In genomic region chr9:43744138-43744981, GRCm38 (mm10) we compare ENCODE assay signal across 8 mouse cellular contexts. TPM values are rescaled to one million over a fixed set of nuclear protein-coding genes. Genes with fewer than 3 reads are reported as not detected.
DNase-seq lines count a peak whose midpoint lies in the region; ATAC-seq and TF ChIP-seq lines count a peak whose summit lies in the region.

No protein-coding gene starts in this region.

- peak overlapping the region; percentile 86 for H3K4me2 ChIP-seq in forebrain, embryonic 11.5 days (ENCODE audit: low read depth, low read length, severe bottlenecking)
- peak overlapping the region; percentile 97 for H3K4me2 ChIP-seq in intestine, embryonic 15.5 days (replicated peaks)
- H3K4me2 ChIP-seq in stomach, postnatal 0 days (replicated peaks; ENCODE audit: low read depth), result peak overlapping the region; percentile 99

- peaks cover 10% of the 10 kb centered on the region; the same call in 1 of the 2 replicates for H3K4me1 ChIP-seq in thymus, adult 2 months (replicated peaks; ENCODE audit: control insufficient read depth, insufficient read depth, low read length)
- peaks cover 27% of the 10 kb centered on the region for H3K4me1 ChIP-seq in forebrain, embryonic 11.5 days (replicated peaks; ENCODE audit: control insufficient read depth, insufficient read depth, low read length)
- H3K4me1 ChIP-seq in intestine, embryonic 15.5 days (replicated peaks), result peaks cover 30% of the 10 kb centered on the region
- no peaks in the 10 kb centered on the region for H3K4me1 ChIP-seq in stomach, postnatal 0 days (replicated peaks; ENCODE audit: control insufficient read depth, insufficient read depth)

- no peak for TF ChIP-seq EP300 in stomach, postnatal 0 days (optimal IDR thresholded peaks at IDR 0.05)

- no peaks in the 10 kb centered on the region for H3K36me3 ChIP-seq in thymus, adult 2 months (ENCODE audit: control insufficient read depth, insufficient read depth, low read length)
- no peaks in the 10 kb centered on the region for H3K36me3 ChIP-seq in forebrain, embryonic 11.5 days (ENCODE audit: control insufficient read depth, insufficient read depth, low read length)
- no peaks in the 10 kb centered on the region for H3K36me3 ChIP-seq in intestine, embryonic 15.5 days
- H3K36me3 ChIP-seq in stomach, postnatal 0 days (ENCODE audit: control insufficient read depth, insufficient read depth, low read length), result no peaks in the 10 kb centered on the region

- TF ChIP-seq CTCF in thymus, adult 2 months (IDR thresholded peaks at IDR 0.05; ENCODE audit: borderline replicate concordance, control insufficient read depth, extremely low read depth, insufficient read depth, low read length, poor library complexity), result no peak
- no peak for TF ChIP-seq CTCF in stomach, postnatal 0 days (IDR thresholded peaks at IDR 0.05; ENCODE audit: low read depth)

- H3K4me3 ChIP-seq in thymus, adult 2 months (ENCODE audit: control insufficient read depth, insufficient read depth, low read length), result peak overlapping the region; percentile 58
- H3K4me3 ChIP-seq in forebrain, embryonic 11.5 days (ENCODE audit: low read depth, low read length), result peak overlapping the region; percentile 67
- H3K4me3 ChIP-seq in intestine, embryonic 15.5 days (replicated peaks), result peak overlapping the region; percentile 88
- peak overlapping the region; percentile 86 for H3K4me3 ChIP-seq in stomach, postnatal 0 days (ENCODE audit: low read depth, low read length)

- DNase-seq in thymus, adult 2 months, result peak; percentile 22
- DNase-seq in thymus, postnatal 10 days (ENCODE audit: low spot score in 2 of 2), result no peak
- DNase-seq in adrenal gland, postnatal 25 days, result peak; percentile 61
- peak; percentile 79 for DNase-seq in forebrain, embryonic 11.5 days (ENCODE audit: low spot score)
- peak; percentile 43 for DNase-seq in lung, postnatal 14 days
- DNase-seq in stomach, postnatal 0 days (ENCODE audit: low spot score), result peak; percentile 73
- no peak for DNase-seq in layer of hippocampus, adult 8-10 months (ENCODE audit: low spot score in 2 of 2)

- no peak for TF ChIP-seq POLR2A in thymus, adult 2 months (IDR thresholded peaks at IDR 0.05; ENCODE audit: control insufficient read depth, extremely low read depth, insufficient read depth, low read length, poor library complexity)

- ATAC-seq in forebrain, embryonic 11.5 days (replicated peaks; ENCODE audit: low FRiP score), result peak; percentile 11
- peak; percentile 75 for ATAC-seq in intestine, embryonic 15.5 days
- peak; percentile 65 for ATAC-seq in stomach, postnatal 0 days (ENCODE audit: low FRiP score, low TSS enrichment)

- H3K9ac ChIP-seq in forebrain, embryonic 11.5 days (ENCODE audit: low read length), result peak overlapping the region; percentile 91
- peak overlapping the region; percentile 86 for H3K9ac ChIP-seq in intestine, embryonic 15.5 days
- peak overlapping the region; percentile 79 for H3K9ac ChIP-seq in stomach, postnatal 0 days (ENCODE audit: low read length)

- peaks cover 22% of the 10 kb centered on the region for H3K27me3 ChIP-seq in thymus, adult 2 months (ENCODE audit: control insufficient read depth, insufficient read depth, low read length)
- no peaks in the 10 kb centered on the region for H3K27me3 ChIP-seq in forebrain, embryonic 11.5 days (ENCODE audit: control insufficient read depth, insufficient read depth, low read length)
- H3K27me3 ChIP-seq in intestine, embryonic 15.5 days (replicated peaks), result no peaks in the 10 kb centered on the region
- no peaks in the 10 kb centered on the region for H3K27me3 ChIP-seq in stomach, postnatal 0 days (ENCODE audit: control insufficient read depth, insufficient read depth, low read length)

- H3K9me3 ChIP-seq in forebrain, embryonic 11.5 days (ENCODE audit: control insufficient read depth, low read length), result no peaks in the 10 kb centered on the region
- no peaks in the 10 kb centered on the region for H3K9me3 ChIP-seq in intestine, embryonic 15.5 days
- H3K9me3 ChIP-seq in stomach, postnatal 0 days (ENCODE audit: control insufficient read depth, low read length), result no peaks in the 10 kb centered on the region

- no peak overlapping the region for H3K27ac ChIP-seq in thymus, adult 2 months (ENCODE audit: control insufficient read depth, insufficient read depth, low read length)
- H3K27ac ChIP-seq in forebrain, embryonic 11.5 days (ENCODE audit: low read depth, low read length), result peak overlapping the region; percentile 94
- peak overlapping the region; percentile 98 for H3K27ac ChIP-seq in intestine, embryonic 15.5 days
- peak overlapping the region; percentile 94 for H3K27ac ChIP-seq in stomach, postnatal 0 days (replicated peaks)

- 2% methylated on average over 77 of the region's 77 CpGs for WGBS in thymus, adult 2 months
- WGBS in forebrain, embryonic 11.5 days, result under 1% methylated on average over 56 of the region's 77 CpGs
- WGBS in intestine, embryonic 15.5 days, result under 1% methylated on average over 68 of the region's 77 CpGs
- under 1% methylated on average over 57 of the region's 77 CpGs for WGBS in stomach, postnatal 0 days

RNA-seq across cellular contexts. Expression of gene Nectin1, which starts 0.6 kb away (rescaled TPM):
- 23.3 and 28.9 TPM in 2 replicates for polyA plus RNA-seq in thymus, adult 2 months (2012; rRNA removed)
- total RNA-seq in adrenal gland, postnatal 25 days (2021), result 23.6 and 25.7 TPM in 2 replicates
- polyA plus RNA-seq in forebrain, embryonic 11.5 days (2014; fragmentation: Nextera tagmentation; extraction: Ambion mirVana), result 12.3 and 12.4 TPM in 2 replicates
- 4.1 and 4.5 TPM in 2 replicates for polyA plus RNA-seq in intestine, embryonic 15.5 days (2015; fragmentation: Nextera tagmentation; extraction: Ambion mirVana)
- 5.9 and 6.7 TPM in 2 replicates for polyA plus RNA-seq in stomach, postnatal 0 days (2015; fragmentation: Nextera tagmentation; extraction: Ambion mirVana)
- 10 to 100 TPM; 56.8 to 64.0 (median 59.8) TPM for total RNA-seq in layer of hippocampus, adult 8-10 months (2022)

Comparison
In these comparisons a context has a peak if more than half of its experiments do, and no peak if none do; other contexts are left out.
1. DNase-seq: peak in thymus, adult 2 months (single experiment), adrenal gland, postnatal 25 days (single experiment), forebrain, embryonic 11.5 days (single experiment), lung, postnatal 14 days (single experiment) and stomach, postnatal 0 days (single experiment); none in thymus, postnatal 10 days (0 of 2) and layer of hippocampus, adult 8-10 months (0 of 2).
2. ATAC-seq: peak in every context shown above with its lines; median percentile 75 in intestine, embryonic 15.5 days; 65 in stomach, postnatal 0 days; 11 in forebrain, embryonic 11.5 days.
3. Peak in every context shown above with its lines, with median percentiles within 50 percentile points of each other: H3K4me3 ChIP-seq, H3K4me2 ChIP-seq and H3K9ac ChIP-seq.